Mouse (Mus musculus) urinary bladder, postnatal 4 days (tissue): ENCODE results near the gene St3gal6.

ENCODE experiments used
- DNase-seq, 2 experiments: peaks; one replicate each; pipeline ENCODE4 v3.0.0; 2021 to 2022; ENCODE audit warnings: low spot score in 2 of 2

St3gal6 gene

DNA sequence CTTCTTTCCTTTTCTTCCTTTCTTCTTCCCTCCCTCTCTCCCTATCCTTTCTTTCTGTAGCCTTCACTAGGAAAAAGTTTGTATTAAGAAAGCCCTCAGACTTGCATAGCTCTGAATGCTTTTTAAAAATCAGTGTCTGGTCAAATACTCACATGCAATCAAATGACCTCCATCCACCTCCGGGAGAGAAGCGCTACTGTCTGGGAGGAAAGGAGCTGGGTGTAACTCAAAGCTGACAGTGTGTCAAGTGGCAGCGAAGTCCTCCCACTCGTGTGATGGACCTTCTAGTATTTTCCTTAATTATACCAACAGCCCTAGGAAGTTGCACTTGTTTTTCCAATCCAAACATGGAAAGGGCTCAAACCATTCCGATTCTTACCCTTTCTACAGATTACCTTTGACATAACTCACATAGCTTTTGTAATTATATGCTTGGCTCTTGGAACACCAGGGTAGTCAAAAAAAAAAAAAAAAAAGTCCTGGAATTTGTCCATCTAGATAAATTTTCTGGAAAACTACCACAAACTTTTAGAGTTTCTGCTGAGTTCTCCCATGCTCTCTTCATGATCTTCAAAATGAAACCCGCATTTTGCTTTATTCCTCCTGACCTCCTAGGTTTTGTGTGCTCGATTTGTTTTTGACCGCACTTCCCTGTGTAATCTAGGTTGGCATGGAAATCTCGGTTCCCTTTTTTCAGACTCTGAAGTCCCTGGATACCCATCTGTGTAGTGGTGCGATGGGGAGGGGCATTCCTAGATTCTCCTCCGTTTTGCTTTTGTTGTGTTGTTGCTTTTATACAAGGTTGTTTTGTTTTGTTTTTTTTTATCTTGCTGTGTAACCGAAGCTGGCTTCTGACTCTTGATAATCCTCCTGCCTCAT, at the start of gene St3gal6:
TSS of gene St3gal6 (minus strand) at position 272 of the 879 bp plus-strand sequence.
- DNase-seq: no peak

- no peak for DNase-seq
These were observed 46.7 kb upstream of the St3gal6 start for GRCm38 (mm10) chr16:58570694-58571264.

GRCm38 (mm10) chr16:58561196-58561595, 37.2 kb upstream of the St3gal6 start:
- DNase-seq: no peak

- DNase-seq: no peak
These were observed 32.2 kb upstream of the St3gal6 start for GRCm38 (mm10) chr16:58556067-58556830.

DNA sequence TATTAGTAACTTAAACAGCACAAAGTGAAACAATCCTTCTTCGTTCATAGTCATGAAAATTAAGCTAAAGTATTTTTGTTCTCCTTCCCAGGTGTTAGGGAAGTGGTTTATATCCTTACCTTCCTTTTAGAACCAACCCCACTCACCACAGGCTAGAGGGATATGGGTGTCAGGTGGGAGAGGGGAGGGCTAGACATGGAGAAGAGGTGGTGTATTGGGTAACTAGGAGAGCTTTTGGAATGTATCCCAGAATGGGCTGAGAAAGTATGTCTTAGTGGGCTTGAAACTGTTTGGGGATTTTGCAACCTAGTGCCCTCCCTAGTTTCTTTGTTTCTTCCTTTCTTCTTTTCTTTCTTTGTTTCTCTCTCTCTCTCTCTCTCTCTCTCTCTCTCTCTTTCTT, 30.6 kb upstream of the St3gal6 start:
- DNase-seq: no peak

GRCm38 (mm10) chr16:58548042-58548441, 24.0 kb upstream of the St3gal6 start:
- no peak for DNase-seq

- no peak for DNase-seq
These were observed 22.1 kb upstream of the St3gal6 start for GRCm38 (mm10) chr16:58546128-58546527.

DNA sequence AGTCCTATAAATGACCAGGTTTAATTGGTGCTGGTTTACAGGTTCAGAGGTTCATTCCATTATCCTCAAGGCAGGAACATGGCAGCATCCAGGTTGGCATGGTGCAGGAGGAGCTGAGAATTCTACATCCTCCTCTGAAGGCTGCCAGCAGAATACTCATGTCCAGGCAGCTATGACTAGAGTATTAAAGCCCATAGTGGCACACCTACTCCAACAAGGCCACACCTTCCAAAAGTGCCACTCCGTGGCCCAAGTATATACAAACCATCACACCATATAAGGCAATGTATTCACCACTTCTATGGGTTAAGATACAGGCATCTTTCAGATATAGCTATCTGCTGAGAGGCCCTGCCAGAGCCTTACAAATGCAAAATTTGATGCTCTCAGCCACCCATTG, 15.4 kb upstream of the St3gal6 start:
- no peak for DNase-seq

- DNase-seq: no peak
These were observed 15.0 kb upstream of the St3gal6 start for GRCm38 (mm10) chr16:58539011-58539410.

GRCm38 (mm10) chr16:58536076-58536475, 12.0 kb upstream of the St3gal6 start:
- DNase-seq: no peak

GRCm38 (mm10) chr16:58535236-58535635, 11.2 kb upstream of the St3gal6 start:
- no peak for DNase-seq

DNA sequence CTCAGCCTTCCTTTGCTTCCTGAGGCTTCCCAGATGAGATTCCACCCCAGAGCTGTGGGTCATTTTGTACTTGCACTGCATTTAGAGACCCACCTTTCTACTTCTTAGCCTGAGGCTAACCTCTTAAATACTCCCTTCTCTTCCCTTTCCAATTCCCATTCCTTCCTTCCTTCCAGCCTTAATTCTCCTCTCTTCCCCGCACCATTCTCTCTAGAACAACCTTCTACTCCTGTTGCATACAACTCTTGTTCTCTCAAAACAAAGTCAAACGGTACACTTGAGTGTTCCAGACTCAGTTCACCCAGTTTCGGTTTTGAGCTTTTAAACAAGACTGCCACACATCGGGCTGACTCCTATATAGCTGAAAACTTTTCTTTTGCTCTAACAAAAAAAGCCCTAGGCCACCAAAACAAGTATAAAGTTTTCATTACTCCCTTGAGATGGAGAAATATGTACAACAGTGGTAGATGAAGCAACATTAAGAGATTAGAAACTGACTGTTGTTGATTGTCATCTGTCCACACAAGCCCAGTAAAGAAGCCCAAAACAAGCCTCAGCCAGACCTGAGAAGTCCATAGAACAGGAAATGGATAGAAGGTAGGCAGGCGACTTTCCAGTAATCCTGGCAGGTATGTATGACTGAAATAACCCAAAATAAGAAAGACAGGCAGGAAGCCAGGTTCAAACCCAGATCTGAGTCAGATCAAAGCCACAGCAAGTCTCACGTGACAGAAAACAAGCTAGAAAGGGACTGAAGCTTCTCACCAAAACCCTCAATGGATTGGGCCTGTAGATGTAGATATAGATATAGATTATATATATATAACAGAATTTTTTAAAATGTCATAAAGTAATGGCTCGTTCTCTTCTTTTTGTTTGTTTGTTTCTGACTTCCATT, 10.5 kb upstream of the St3gal6 start:
- no peak for DNase-seq

- no peak for DNase-seq
These were observed 9.7 kb upstream of the St3gal6 start for GRCm38 (mm10) chr16:58533742-58534141.

DNA sequence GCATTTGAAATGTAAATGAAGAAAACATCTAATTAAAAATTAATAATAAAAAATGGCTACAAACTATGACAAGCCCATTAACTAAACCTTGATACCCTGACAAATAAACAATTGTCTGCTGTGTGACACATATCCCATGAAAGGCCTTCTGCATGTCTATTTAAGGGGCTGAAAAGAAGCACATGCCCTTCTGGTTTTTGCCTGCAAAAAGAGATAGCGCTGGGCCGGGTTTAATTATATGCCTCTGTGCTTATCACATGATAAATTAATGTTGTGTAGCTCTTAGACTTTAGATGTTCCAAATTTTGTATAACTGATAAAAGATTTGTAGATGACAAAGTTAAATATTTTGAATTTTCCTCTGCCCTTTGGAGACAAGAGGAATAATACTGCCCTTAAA, 9.2 kb upstream of the St3gal6 start:
- no peak for DNase-seq

DNA sequence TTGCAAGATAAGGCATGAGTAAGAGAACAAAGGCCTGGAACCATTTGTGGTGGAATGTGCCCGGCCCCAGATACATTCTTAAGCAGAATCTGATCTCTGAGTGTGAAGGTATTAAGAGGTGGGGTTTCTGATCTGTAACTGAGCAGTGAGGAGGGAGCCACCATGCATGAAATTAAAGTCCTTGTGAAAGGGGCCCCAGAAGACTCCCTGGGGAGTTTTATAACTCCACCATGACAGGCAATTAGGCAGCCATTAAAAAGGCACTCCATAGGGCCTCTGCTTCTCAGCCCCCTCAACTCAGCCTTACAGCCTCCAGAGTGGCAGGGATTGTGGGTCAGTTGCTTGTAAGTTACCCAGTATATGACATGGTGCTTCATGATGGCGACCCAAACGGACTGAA, 8.5 kb upstream of the St3gal6 start:
- no peak for DNase-seq

- no peak for DNase-seq
These were observed 3.8 kb upstream of the St3gal6 start for GRCm38 (mm10) chr16:58527817-58528216.

DNA sequence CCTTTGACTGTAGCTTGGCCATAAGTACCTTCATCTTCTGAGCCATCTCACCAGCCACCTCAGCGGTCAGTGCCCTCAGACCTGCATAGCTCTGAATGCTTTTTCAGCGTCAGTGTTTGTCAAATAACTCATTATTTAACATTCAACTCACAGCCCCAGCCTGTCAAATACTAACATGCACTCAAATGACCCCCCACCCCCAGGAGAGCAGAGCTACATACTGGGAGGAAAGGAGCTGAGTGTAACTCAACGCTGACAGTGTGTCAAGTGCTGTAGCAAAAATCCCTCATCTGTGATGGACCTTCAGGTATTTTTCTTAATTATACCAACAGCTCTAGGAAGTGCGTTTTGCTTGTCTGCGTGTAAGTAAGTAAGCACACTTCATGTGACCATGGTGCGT, 2.7 kb upstream of the St3gal6 start:
- DNase-seq: no peak

DNA sequence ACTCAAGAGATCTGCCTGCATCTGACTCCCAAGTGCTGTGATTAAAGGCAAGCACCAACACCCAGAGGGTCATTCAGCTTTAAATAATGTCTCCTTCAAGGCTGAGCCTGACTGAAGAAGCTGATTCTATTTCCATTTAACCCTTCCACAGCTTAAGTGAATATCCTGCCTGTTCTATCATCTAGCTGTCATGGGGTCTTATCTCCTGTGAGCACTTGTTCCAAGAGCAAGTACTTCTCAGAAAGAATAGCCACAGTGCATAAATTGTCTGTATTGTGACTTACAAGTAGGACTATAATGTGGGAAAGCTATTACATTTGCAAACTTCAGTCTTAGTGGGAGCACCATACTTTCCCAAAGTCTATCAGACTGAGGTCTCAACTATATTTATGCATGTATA, 1.8 kb upstream of the St3gal6 start:
- DNase-seq: no peak

DNA sequence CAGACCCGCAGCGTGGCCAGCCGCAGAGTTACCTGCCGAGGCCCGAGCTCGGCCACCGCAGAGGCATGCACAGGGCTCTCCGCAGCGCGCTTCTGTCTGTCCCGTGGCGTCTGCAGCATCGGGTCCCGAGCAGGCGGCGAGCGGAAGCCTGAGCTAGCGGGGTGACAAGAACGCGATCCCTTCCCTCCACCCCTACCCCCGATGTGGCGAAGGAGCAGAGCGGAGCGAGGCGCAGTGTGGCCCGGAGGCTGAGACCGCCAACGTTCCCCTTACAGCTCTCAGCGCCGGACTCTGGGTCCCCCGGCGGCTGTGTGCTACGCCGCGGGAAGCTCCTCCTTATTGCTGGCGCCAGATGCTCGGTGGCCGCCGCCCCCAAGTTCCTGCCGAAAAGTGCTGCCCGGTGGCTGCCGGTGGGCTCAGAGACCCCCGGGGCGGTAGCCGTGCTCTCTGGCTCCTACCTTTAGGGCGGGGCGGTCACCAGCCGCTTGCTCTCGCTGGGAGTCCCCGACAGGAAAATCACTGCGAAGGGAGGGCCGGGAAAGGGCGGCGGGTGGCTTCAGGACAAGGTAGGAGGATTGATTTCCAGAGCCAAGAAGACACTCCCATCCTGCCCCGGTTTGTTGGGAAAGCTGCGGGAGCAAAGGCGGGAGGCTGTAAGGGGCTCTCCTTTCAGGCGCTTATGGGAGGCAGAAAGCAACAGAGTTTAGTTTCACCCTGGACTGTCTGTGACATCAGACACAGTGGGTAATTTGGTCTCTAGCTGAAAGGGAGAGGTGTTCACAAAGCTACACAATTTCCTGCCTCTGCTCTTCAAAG, 791 bp downstream of the St3gal6 start:
- DNase-seq: peak; percentile 54 to 64

- DNase-seq: no peak
These were observed 1.4 kb downstream of the St3gal6 start for GRCm38 (mm10) chr16:58522677-58523043.

- no peak for DNase-seq
These were observed 2.1 kb downstream of the St3gal6 start for GRCm38 (mm10) chr16:58521900-58522299.
